Mouse (Mus musculus): ENCODE measurements around the gene Snx8.
"Not testable (repeated sequence)": the region's sequence is repeated elsewhere in the genome, so short reads cannot be mapped to it uniquely, and the experiment has no call there.

Snx8 gene

DNA sequence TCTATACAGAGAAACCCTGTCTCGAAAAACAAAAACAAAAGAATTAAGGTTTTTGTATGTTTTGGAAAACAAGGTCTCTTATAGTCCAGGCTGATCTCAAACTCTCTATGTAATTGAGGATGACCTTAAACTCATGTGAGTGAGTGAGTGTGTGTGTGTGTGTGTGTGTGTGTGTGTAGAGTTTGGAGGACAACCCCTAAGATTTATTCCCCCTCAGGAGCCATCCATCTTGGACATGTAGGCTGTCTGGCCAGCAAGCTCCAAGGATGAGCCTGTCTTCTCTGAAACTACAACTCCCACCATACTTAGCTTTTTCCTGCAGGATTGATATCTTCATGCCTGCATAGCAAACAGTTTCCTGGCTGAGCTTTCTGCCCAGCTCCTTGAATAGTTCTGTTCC, 2.4 kb upstream of the Snx8 start:
- in situ Hi-C loops (cut with MboI; ENCODE audit: low pct_unique_long_range_greater_than_20kb in 1 of 2, low sequenced_read_pairs in 2 of 2, unreplicated experiment in 1 of 2), result loop anchor here in 1 of 2 experiments (5.0 kb wide), 1 partner anchor 49 kb away; no protein-coding TSS in a partner anchor

GRCm38 (mm10) chr5:140389647-140390046, 585 bp upstream of the Snx8 start:
- in situ Hi-C loops (cut with MboI; ENCODE audit: low pct_unique_long_range_greater_than_20kb in 1 of 2, low sequenced_read_pairs in 2 of 2, unreplicated experiment in 1 of 2), result loop anchor here in 1 of 2 experiments (5.0 kb wide), 1 partner anchor 47 kb away; no protein-coding TSS in a partner anchor

- in situ Hi-C loops (cut with MboI; ENCODE audit: low pct_unique_long_range_greater_than_20kb in 1 of 2, low sequenced_read_pairs in 2 of 2, unreplicated experiment in 1 of 2), result no loop called here
Measured at GRCm38 (mm10) chr5:140387816-140388510, 1.1 kb downstream of the Snx8 start.

DNA sequence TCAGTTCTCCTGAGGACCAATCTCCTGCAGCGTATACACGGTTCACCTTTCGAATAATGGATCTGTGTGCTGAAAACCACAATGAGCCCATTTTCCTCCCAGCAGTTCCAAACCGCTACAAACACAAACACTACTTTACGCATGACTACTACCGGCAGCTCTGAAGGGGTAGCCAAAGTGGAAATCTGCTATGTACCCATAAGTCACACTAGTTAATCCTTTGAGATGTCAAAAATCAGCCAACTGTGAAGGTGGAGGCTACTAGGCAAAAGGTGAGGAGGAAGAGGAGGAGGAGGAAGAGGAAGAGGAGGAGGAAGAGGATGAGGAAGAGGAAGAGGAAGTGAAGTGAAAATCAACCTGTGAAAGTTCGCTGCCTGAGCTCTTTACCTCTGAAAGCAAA, 1.8 kb downstream of the Snx8 start:
- in situ Hi-C loops (cut with MboI; ENCODE audit: low pct_unique_long_range_greater_than_20kb in 1 of 2, low sequenced_read_pairs in 2 of 2, unreplicated experiment in 1 of 2), result no loop called here

DNA sequence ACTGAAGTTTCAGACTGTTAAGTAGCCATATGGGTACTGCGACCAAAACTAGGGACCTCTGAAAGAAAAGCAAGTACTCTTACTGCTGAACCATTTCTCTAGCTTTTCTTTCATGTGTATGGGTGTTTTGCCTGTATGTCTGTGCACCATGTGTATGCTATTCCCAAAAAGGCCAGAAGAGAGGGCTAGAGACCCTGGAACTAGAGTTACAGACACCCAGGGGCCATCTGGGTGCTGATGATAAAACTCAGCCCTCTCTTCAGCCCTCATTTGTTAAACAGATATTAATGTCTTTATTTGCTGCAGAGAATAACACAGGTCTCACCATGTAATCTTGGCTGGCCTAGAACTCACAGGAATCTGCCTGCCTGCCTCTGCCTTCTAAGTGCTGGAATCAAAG, 4.6 kb downstream of the Snx8 start:
- in situ Hi-C loops (cut with MboI; ENCODE audit: low pct_unique_long_range_greater_than_20kb in 1 of 2, low sequenced_read_pairs in 2 of 2, unreplicated experiment in 1 of 2), result no loop called here

DNA sequence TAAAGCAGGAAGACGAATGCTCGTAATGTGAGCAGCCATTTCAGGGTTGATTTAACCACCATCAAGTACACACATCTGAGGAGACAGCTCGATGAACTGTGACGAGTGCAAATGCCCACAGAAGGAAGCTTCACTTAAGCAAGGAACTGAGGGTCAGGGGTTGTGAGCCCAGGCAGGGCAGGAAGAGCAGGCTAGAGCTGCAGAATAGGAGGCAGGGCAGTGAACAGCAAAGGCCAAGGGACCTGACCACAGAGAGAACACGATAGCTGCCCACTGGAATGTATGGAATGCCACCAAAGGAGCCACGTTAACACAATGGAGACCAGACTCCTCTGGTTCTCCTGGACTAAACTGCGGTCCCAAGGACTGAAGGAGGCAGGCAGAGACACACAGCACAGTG, 5.5 kb downstream of the Snx8 start:
- in situ Hi-C loops (cut with MboI; ENCODE audit: low pct_unique_long_range_greater_than_20kb in 1 of 2, low sequenced_read_pairs in 2 of 2, unreplicated experiment in 1 of 2), result no loop called here

DNA sequence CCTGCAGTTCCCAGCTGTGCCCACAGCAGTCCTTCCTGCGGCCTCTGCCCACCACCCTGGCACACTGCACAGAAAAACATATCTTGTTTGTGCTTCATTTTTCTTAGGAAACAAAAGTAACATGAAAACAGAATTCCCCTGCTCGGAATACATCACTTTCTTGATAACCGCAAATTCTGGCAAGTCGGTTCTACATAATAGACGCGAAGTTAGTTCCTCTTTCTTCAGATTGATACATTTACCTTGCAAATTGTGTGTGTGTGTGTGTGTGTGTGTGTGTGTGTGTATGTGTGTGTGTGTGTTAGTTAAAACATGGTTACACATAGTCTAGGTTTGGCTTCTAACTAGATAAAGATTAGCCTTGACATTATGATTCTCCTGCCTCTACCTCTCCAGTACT, 6.4 kb downstream of the Snx8 start:
- in situ Hi-C loops (cut with MboI; ENCODE audit: low pct_unique_long_range_greater_than_20kb in 1 of 2, low sequenced_read_pairs in 2 of 2, unreplicated experiment in 1 of 2), result no loop called here

- in situ Hi-C loops (cut with MboI; ENCODE audit: low pct_unique_long_range_greater_than_20kb in 1 of 2, low sequenced_read_pairs in 2 of 2, unreplicated experiment in 1 of 2), result no loop called here
Measured at GRCm38 (mm10) chr5:140381156-140381555, 7.9 kb downstream of the Snx8 start.

GRCm38 (mm10) chr5:140379299-140379698, 9.8 kb downstream of the Snx8 start:
- in situ Hi-C loops (cut with MboI; ENCODE audit: low pct_unique_long_range_greater_than_20kb in 1 of 2, low sequenced_read_pairs in 2 of 2, unreplicated experiment in 1 of 2), result no loop called here

GRCm38 (mm10) chr5:140378121-140378853, 10.8 kb downstream of the Snx8 start:
- in situ Hi-C loops (cut with MboI; ENCODE audit: low pct_unique_long_range_greater_than_20kb in 1 of 2, low sequenced_read_pairs in 2 of 2, unreplicated experiment in 1 of 2), result no loop called here

GRCm38 (mm10) chr5:140375249-140375829, 13.7 kb downstream of the Snx8 start:
- in situ Hi-C loops (cut with MboI; ENCODE audit: low pct_unique_long_range_greater_than_20kb in 1 of 2, low sequenced_read_pairs in 2 of 2, unreplicated experiment in 1 of 2), result no loop called here

DNA sequence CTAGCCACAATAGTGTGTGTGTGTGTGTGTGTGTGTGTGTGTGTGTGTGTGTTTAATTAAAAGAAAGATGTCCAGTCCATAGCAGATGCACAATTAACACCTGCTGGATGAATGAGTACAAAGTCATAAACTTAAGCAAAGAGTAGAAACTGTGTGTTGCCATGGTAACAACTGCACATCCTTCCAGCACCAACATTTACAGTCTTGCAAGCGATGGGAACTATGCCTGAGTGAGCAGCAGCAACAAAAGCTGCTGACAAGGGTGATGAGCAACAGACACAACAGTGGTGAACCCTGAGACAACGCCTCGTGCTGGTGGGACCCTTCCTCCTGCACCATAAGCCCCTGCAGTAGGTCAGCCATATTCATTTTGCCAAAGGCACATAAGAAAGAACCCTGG, 14.8 kb downstream of the Snx8 start:
- in situ Hi-C loops (cut with MboI; ENCODE audit: low pct_unique_long_range_greater_than_20kb in 1 of 2, low sequenced_read_pairs in 2 of 2, unreplicated experiment in 1 of 2), result no loop called here

GRCm38 (mm10) chr5:140373711-140374110, 15.4 kb downstream of the Snx8 start:
- in situ Hi-C loops (cut with MboI; ENCODE audit: low pct_unique_long_range_greater_than_20kb in 1 of 2, low sequenced_read_pairs in 2 of 2, unreplicated experiment in 1 of 2), result no loop called here

DNA sequence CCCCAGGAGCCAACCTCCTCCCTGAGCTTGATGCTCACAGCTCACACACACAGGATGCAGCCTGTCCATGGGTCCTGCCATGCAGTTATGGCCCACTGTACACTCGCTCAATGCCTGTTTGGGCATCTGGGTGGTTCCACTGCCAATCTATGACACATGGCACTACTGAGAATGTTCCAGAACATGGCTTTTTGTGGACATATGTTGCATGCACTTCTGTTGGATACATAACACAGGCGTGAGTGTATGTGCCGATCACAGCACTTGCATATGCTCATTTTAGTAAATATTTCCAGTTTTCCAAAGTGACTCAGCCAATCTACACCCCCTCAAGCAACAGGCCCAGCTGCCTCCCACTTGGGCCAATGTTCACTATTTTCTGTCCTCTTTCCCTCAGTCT, 17.4 kb downstream of the Snx8 start:
- in situ Hi-C loops (cut with MboI; ENCODE audit: low pct_unique_long_range_greater_than_20kb in 1 of 2, low sequenced_read_pairs in 2 of 2, unreplicated experiment in 1 of 2), result no loop called here

- in situ Hi-C loops (cut with MboI; ENCODE audit: low pct_unique_long_range_greater_than_20kb in 1 of 2, low sequenced_read_pairs in 2 of 2, unreplicated experiment in 1 of 2), result no loop called here
Measured at GRCm38 (mm10) chr5:140370446-140371254, 18.4 kb downstream of the Snx8 start.

- in situ Hi-C loops (cut with MboI; ENCODE audit: low pct_unique_long_range_greater_than_20kb in 1 of 2, low sequenced_read_pairs in 2 of 2, unreplicated experiment in 1 of 2), result no loop called here
Measured at GRCm38 (mm10) chr5:140369466-140369865, 19.6 kb downstream of the Snx8 start.

DNA sequence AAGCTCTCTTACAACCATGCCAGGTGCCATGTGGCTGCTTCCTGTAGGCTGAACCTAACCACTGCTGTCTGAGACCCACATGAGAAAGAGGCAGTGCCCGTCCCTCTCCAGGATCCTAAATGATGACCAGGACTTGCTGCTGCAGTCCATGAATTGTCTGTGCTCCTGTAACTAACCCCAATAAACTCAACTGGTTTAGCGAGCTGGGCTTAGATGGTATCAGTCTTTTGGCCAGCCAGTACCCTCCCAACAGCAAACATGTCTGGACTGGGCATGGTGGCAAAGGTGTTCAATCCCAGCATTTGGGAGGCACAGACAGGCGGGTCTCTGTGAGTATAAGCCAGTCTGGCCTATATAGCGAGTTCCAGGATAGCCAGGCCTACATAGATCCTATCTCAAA, 20.1 kb downstream of the Snx8 start:
- in situ Hi-C loops (cut with MboI; ENCODE audit: low pct_unique_long_range_greater_than_20kb in 1 of 2, low sequenced_read_pairs in 2 of 2, unreplicated experiment in 1 of 2), result no loop called here

GRCm38 (mm10) chr5:140368126-140368525, 20.9 kb downstream of the Snx8 start:
- in situ Hi-C loops (cut with MboI; ENCODE audit: low pct_unique_long_range_greater_than_20kb in 1 of 2, low sequenced_read_pairs in 2 of 2, unreplicated experiment in 1 of 2), result not testable (repeated sequence)

GRCm38 (mm10) chr5:140364415-140364814, 24.6 kb downstream of the Snx8 start:
- in situ Hi-C loops (cut with MboI; ENCODE audit: low pct_unique_long_range_greater_than_20kb in 1 of 2, low sequenced_read_pairs in 2 of 2, unreplicated experiment in 1 of 2), result no loop called here
